Mouse (Mus musculus): Measurements from ENCODE around the gene Cop1. TPM values are rescaled to one million over a fixed set of nuclear protein-coding genes. Genes with fewer than 3 reads are reported as not detected.

Cop1 gene
- polyA plus RNA-seq, 1 experiment from 2014 or later, result 38.2 TPM

DNA sequence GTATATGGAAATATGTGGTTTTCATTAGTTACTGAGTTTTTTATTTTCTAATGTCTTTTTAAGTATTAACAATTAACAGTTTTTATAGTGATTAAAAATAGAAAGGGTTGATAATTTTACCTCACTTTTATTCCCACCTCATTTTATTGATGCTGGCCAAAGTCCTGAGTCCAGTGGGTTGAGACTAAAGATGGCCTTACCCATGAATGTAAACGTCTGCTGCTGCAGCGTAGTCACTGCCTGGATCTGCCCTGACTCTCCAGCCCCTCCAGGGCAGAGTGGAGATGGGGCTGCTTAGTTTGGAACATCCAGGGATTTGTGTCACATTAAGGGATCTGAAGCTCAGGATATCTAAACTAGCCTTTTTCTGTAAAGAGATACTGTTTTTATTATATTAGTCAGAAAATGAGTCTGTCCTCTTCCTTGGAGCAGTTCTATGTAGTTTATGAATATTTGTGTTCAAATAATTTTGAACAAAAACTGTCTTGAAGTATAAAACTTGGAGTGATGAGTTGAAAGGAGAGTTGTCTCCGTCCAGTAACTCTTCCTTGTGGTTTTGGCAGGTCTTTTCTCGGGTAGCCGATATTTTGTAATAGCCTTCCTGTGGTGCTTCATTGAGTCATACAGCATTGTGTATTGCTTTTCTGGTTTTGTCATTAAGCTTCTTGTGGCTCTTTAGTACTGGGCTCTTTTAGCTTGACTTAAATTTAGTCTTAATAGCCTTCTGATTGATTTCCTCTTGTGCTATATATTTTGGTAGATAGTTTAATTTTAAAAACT lies 23.0 kb downstream of the Cop1 start:
- Histone ChIP-seq H3K9me3 (ENCODE audit: control insufficient read depth, low read depth, low read length) (no peaks in the 10 kb centered on the region), H3K36me3 (ENCODE audit: control insufficient read depth, insufficient read depth, low read length) (peaks cover 16% of the 10 kb centered on the region), H3K4me2 (replicated peaks; ENCODE audit: low read depth, low read length) (no peak overlapping the region), H3K4me3 (ENCODE audit: low read depth, low read length) (no peak overlapping the region), H3K9ac (replicated peaks; ENCODE audit: low read depth, low read length) (no peak overlapping the region), H3K4me1 (ENCODE audit: control insufficient read depth, insufficient read depth, low read length) (no peaks in the 10 kb centered on the region), H3K27me3 (ENCODE audit: control insufficient read depth, insufficient read depth, low read length) (no peaks in the 10 kb centered on the region), H3K27ac (ENCODE audit: low read length) (no peak overlapping the region)
- no peak for ATAC-seq (ENCODE audit: insufficient number of reproducible peaks, insufficient read depth, low FRiP score, low read depth)
- 85% methylated on average over 5 of the region's 5 CpGs for whole genome bisulfite sequencing

- H3K27me3 ChIP-seq (ENCODE audit: control insufficient read depth, insufficient read depth, low read length), result no peaks in the 10 kb centered on the region
- no peak overlapping the region for H3K4me2 ChIP-seq (replicated peaks; ENCODE audit: low read depth, low read length)
- WGBS, result 96% methylated on average over 1 of the region's 1 CpGs
- no peak overlapping the region for H3K4me3 ChIP-seq (ENCODE audit: low read depth, low read length)
- no peak for ATAC-seq (ENCODE audit: insufficient number of reproducible peaks, insufficient read depth, low FRiP score, low read depth)
- no peaks in the 10 kb centered on the region for H3K4me1 ChIP-seq (ENCODE audit: control insufficient read depth, insufficient read depth, low read length)
- peaks cover 18% of the 10 kb centered on the region for H3K36me3 ChIP-seq (ENCODE audit: control insufficient read depth, insufficient read depth, low read length)
- H3K27ac ChIP-seq (ENCODE audit: low read length), result no peak overlapping the region
- H3K9ac ChIP-seq (replicated peaks; ENCODE audit: low read depth, low read length), result no peak overlapping the region
- H3K9me3 ChIP-seq (ENCODE audit: control insufficient read depth, low read depth, low read length), result no peaks in the 10 kb centered on the region
Observed at GRCm38 (mm10) chr1:159256543-159256942, 24.4 kb downstream of the Cop1 start.

DNA sequence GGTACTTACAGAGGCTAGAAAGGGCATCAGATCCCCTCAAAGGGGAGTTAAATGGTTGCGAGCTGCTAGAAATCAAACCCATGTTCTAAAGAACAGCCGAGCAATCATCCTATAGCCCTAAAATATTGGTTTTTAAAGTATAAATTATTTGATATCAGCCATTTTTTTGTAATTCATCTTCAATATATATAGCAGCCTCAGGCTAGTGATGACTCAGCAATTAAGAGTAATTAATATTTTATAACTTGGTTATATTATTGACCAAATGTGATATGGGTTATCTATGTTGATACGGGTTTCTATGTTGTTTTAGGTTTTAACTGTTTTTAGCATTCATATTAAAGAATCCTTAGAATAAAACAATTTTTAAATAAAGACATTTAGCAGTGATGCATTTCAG lies 31.7 kb downstream of the Cop1 start:
- Histone ChIP-seq H3K9me3 (ENCODE audit: control insufficient read depth, low read depth, low read length) (no peaks in the 10 kb centered on the region), H3K27ac (ENCODE audit: low read length) (no peak overlapping the region), H3K4me1 (ENCODE audit: control insufficient read depth, insufficient read depth, low read length) (no peaks in the 10 kb centered on the region), H3K9ac (replicated peaks; ENCODE audit: low read depth, low read length) (no peak overlapping the region), H3K27me3 (ENCODE audit: control insufficient read depth, insufficient read depth, low read length) (no peaks in the 10 kb centered on the region), H3K4me3 (ENCODE audit: low read depth, low read length) (no peak overlapping the region), H3K4me2 (replicated peaks; ENCODE audit: low read depth, low read length) (no peak overlapping the region), H3K36me3 (ENCODE audit: control insufficient read depth, insufficient read depth, low read length) (peaks cover 10% of the 10 kb centered on the region; the same call in 1 of the 2 replicates)
- WGBS, result 89% methylated on average over 3 of the region's 3 CpGs
- no peak for ATAC-seq (ENCODE audit: insufficient number of reproducible peaks, insufficient read depth, low FRiP score, low read depth)

GRCm38 (mm10) chr1:159280072-159280471 lies 48.0 kb downstream of the Cop1 start:
- no peak for ATAC-seq (ENCODE audit: insufficient number of reproducible peaks, insufficient read depth, low FRiP score, low read depth)
- Histone ChIP-seq H3K9ac (replicated peaks; ENCODE audit: low read depth, low read length) (no peak overlapping the region), H3K36me3 (ENCODE audit: control insufficient read depth, insufficient read depth, low read length) (peaks cover 10% of the 10 kb centered on the region), H3K27me3 (ENCODE audit: control insufficient read depth, insufficient read depth, low read length) (no peaks in the 10 kb centered on the region), H3K27ac (ENCODE audit: low read length) (no peak overlapping the region), H3K4me3 (ENCODE audit: low read depth, low read length) (no peak overlapping the region), H3K4me2 (replicated peaks; ENCODE audit: low read depth, low read length) (no peak overlapping the region), H3K9me3 (ENCODE audit: control insufficient read depth, low read depth, low read length) (no peaks in the 10 kb centered on the region), H3K4me1 (ENCODE audit: control insufficient read depth, insufficient read depth, low read length) (no peaks in the 10 kb centered on the region)
- WGBS, result 77% methylated on average over 1 of the region's 1 CpGs

DNA sequence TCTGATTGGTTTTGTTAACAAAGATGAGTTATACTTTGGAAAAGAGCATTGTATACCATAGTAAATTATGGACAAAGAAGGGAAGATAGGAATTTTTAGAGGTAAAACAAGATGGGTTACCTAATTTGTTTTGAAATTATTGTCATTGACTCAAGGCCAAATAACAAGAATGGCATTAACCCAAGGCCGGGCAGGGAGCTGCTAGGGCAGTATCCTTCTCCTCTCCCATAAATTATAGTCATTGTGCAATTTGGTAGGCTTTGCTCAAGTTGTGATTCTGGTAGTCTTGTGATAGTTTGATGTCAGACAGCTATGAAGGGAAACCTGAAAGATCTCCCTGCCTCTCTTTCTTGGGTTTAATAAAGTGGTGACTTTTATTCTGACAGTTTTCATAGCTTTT lies 49.7 kb downstream of the Cop1 start:
- Histone ChIP-seq H3K4me1 (ENCODE audit: control insufficient read depth, insufficient read depth, low read length) (no peaks in the 10 kb centered on the region), H3K27ac (ENCODE audit: low read length) (no peak overlapping the region), H3K4me3 (ENCODE audit: low read depth, low read length) (no peak overlapping the region), H3K27me3 (ENCODE audit: control insufficient read depth, insufficient read depth, low read length) (no peaks in the 10 kb centered on the region), H3K4me2 (replicated peaks; ENCODE audit: low read depth, low read length) (no peak overlapping the region), H3K36me3 (ENCODE audit: control insufficient read depth, insufficient read depth, low read length) (peaks cover 10% of the 10 kb centered on the region), H3K9me3 (ENCODE audit: control insufficient read depth, low read depth, low read length) (no peaks in the 10 kb centered on the region), H3K9ac (replicated peaks; ENCODE audit: low read depth, low read length) (no peak overlapping the region)
- ATAC-seq (ENCODE audit: insufficient number of reproducible peaks, insufficient read depth, low FRiP score, low read depth), result no peak
- 74% methylated on average over 1 of the region's 1 CpGs for WGBS

DNA sequence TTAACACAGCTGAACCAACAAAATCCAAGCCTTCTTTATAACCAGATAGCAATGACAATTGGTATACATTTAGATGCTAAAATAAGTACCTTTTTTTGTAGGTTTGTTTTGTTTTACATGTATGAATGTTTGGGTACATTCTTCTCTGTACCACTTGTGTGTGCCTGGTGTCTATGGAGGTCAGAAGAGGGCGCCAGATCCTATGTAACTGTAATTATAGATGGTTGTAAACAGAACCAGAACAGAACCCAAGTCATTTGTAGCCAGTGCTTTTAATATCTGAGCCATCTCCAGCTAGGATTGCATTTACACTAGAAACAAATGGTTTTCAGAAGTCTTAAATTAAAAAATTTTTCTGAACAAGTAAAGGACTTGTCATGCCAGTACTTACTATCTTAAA lies 54.7 kb downstream of the Cop1 start:
- Histone ChIP-seq H3K27me3 (ENCODE audit: control insufficient read depth, insufficient read depth, low read length) (no peaks in the 10 kb centered on the region), H3K27ac (ENCODE audit: low read length) (no peak overlapping the region), H3K4me1 (ENCODE audit: control insufficient read depth, insufficient read depth, low read length) (no peaks in the 10 kb centered on the region), H3K36me3 (ENCODE audit: control insufficient read depth, insufficient read depth, low read length) (peaks cover 5% of the 10 kb centered on the region), H3K9ac (replicated peaks; ENCODE audit: low read depth, low read length) (no peak overlapping the region), H3K9me3 (ENCODE audit: control insufficient read depth, low read depth, low read length) (no peaks in the 10 kb centered on the region), H3K4me2 (replicated peaks; ENCODE audit: low read depth, low read length) (no peak overlapping the region), H3K4me3 (ENCODE audit: low read depth, low read length) (no peak overlapping the region)
- ATAC-seq (ENCODE audit: insufficient number of reproducible peaks, insufficient read depth, low FRiP score, low read depth), result no peak
- WGBS, result 61% methylated on average over 1 of the region's 1 CpGs

- Histone ChIP-seq H3K4me3 (ENCODE audit: low read depth, low read length) (no peak overlapping the region), H3K9me3 (ENCODE audit: control insufficient read depth, low read depth, low read length) (no peaks in the 10 kb centered on the region), H3K36me3 (ENCODE audit: control insufficient read depth, insufficient read depth, low read length) (peaks cover 18% of the 10 kb centered on the region), H3K4me2 (replicated peaks; ENCODE audit: low read depth, low read length) (no peak overlapping the region), H3K4me1 (ENCODE audit: control insufficient read depth, insufficient read depth, low read length) (no peaks in the 10 kb centered on the region), H3K27me3 (ENCODE audit: control insufficient read depth, insufficient read depth, low read length) (no peaks in the 10 kb centered on the region), H3K27ac (ENCODE audit: low read length) (no peak overlapping the region), H3K9ac (replicated peaks; ENCODE audit: low read depth, low read length) (no peak overlapping the region)
- no peak for ATAC-seq (ENCODE audit: insufficient number of reproducible peaks, insufficient read depth, low FRiP score, low read depth)
Observed at GRCm38 (mm10) chr1:159290219-159290618, 58.1 kb downstream of the Cop1 start.

DNA sequence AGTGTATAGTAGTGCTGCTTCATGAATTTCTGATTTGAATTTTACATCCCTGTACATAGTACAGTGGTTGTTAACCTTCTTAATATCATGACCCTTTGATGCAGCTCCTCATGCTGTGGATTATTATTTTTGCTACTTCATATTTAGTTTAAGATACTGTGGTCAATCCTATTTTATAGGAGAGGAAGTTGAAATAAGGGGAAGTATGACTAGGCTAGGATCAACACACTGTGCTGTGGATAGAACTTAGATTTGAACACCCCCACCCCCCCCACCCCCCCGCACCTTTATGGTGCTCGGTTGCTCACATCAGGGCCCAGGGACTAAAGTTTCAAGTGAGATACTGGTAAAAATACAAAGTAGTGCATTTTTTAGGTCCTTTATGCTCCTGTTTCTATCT lies 58.7 kb downstream of the Cop1 start:
- WGBS, result 100% methylated on average over 2 of the region's 2 CpGs
- Histone ChIP-seq H3K27ac (ENCODE audit: low read length) (no peak overlapping the region), H3K9ac (replicated peaks; ENCODE audit: low read depth, low read length) (no peak overlapping the region), H3K9me3 (ENCODE audit: control insufficient read depth, low read depth, low read length) (no peaks in the 10 kb centered on the region), H3K4me1 (ENCODE audit: control insufficient read depth, insufficient read depth, low read length) (no peaks in the 10 kb centered on the region), H3K4me2 (replicated peaks; ENCODE audit: low read depth, low read length) (no peak overlapping the region), H3K27me3 (ENCODE audit: control insufficient read depth, insufficient read depth, low read length) (no peaks in the 10 kb centered on the region), H3K4me3 (ENCODE audit: low read depth, low read length) (no peak overlapping the region), H3K36me3 (ENCODE audit: control insufficient read depth, insufficient read depth, low read length) (peaks cover 18% of the 10 kb centered on the region)
- ATAC-seq (ENCODE audit: insufficient number of reproducible peaks, insufficient read depth, low FRiP score, low read depth), result no peak
